Mouse (Mus musculus) thymus, adult 2 months (tissue): ENCODE measurements around the gene Kcnj4.

ENCODE experiments used
- CTCF ChIP-seq: fragments of 200-500 bp; IDR thresholded peaks from 2 replicates; pipeline ENCODE4 v1.5.1; 2012; ENCODE audit warnings: mild to moderate bottlenecking, control low read depth, low read length, moderate library complexity, borderline replicate concordance; ENCODE audit not compliant: control insufficient read depth, poor library complexity, insufficient read depth; ENCODE audit errors: extremely low read depth
- POLR2A ChIP-seq: fragments of 200-500 bp; IDR thresholded peaks from 2 replicates; pipeline ENCODE4 v1.6.1; 2012; ENCODE audit warnings: mild to moderate bottlenecking, low read length, control low read depth, moderate library complexity; ENCODE audit not compliant: control insufficient read depth, poor library complexity, insufficient read depth; ENCODE audit errors: extremely low read depth

DNA sequence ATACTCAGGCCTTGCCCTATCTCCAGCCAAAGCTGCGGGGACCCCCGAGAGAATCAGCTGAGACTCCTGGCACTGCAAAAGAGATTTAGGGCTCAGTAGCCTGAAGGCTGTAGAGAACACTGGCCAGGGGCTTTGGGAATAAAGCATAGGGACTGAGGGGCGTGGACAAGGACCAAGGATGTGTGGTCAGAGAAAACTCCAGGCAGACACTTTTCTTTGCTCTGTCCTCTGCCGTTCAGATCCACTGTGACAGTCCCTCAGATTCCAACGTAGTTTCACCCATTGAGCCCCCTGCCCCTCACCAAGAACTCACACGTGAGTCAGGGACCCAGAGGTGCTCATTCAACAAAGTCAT lies 62.8 kb downstream of the Kcnj4 start:
- TF ChIP-seq POLR2A (no peak), CTCF (no peak)
